Comparison of ENCODE assay signal across 10 mouse cellular contexts in genomic region chr6:134454093-134454492, GRCm38 (mm10). TPM values are rescaled to one million over a fixed set of nuclear protein-coding genes. Genes with fewer than 3 reads are reported as not detected.
A peak's percentile ranks its signal among the peaks of the same experiment; 100 is the strongest.
DNase-seq lines count a peak whose midpoint lies in the region; ATAC-seq and TF ChIP-seq lines count a peak whose summit lies in the region.
"Had no signal": no experiment of that assay in that cellular context is flagged by ENCODE, and none has a peak within 500 bp of the region (broad histone marks: within the 10 kb centered on the region; RNA-seq: fewer than 3 reads in every experiment).

No protein-coding gene starts in this region.

- no peak overlapping the region for H3K4me3 ChIP-seq in gastrocnemius, adult 2 months
- no peak overlapping the region for H3K4me3 ChIP-seq in lung, postnatal 0 days (ENCODE audit: low read depth, low read length)
- no peak overlapping the region for H3K4me3 ChIP-seq in midbrain, embryonic 11.5 days (ENCODE audit: low read depth, low read length)
- H3K4me3 ChIP-seq: embryonic facial prominence, embryonic 13.5 days; limb, embryonic 13.5 days had no signal

- peak; percentile 53 for TF ChIP-seq CTCF in gastrocnemius, adult 2 months (IDR thresholded peaks at IDR 0.05)
- peak; percentile 29; the same call in 1 of the 2 replicates for TF ChIP-seq CTCF in brain, embryonic 14.5 days (IDR thresholded peaks at IDR 0.05; ENCODE audit: borderline replicate concordance, extremely low read depth, insufficient read depth, insufficient read length)
- TF ChIP-seq CTCF in lung, postnatal 0 days (IDR thresholded peaks at IDR 0.05): peak; percentile 73

- no peaks in the 10 kb centered on the region for H3K4me1 ChIP-seq in lung, postnatal 0 days (ENCODE audit: insufficient read depth, low read depth, low read length)
- no peaks in the 10 kb centered on the region for H3K4me1 ChIP-seq in midbrain, embryonic 11.5 days (ENCODE audit: control insufficient read depth, insufficient read depth, low read length)

- no peak for TF ChIP-seq POLR2A in brain, embryonic 14.5 days (IDR thresholded peaks at IDR 0.05; ENCODE audit: borderline replicate concordance, extremely low read depth, insufficient read depth, insufficient read length, poor library complexity, severe bottlenecking)

- WGBS in lung, postnatal 0 days: 88% methylated on average over 1 of the region's 1 CpGs
- 90% methylated on average over 1 of the region's 1 CpGs for WGBS in midbrain, embryonic 11.5 days

- intact Hi-C loops in gastrocnemius, adult 2 months (cut with DNase I): no loop called here
- intact Hi-C loops in left cerebral cortex, postnatal 36 days (cut with DNase I): loop anchor here (5.0 kb wide), 1 partner anchor 113 kb away; the partner anchor contains the start of gene Lrp6
- intact Hi-C loops in gastrocnemius, postnatal 36 days (cut with DNase I): no loop called here

- no peak for TF ChIP-seq EP300 in lung, postnatal 0 days (IDR thresholded peaks at IDR 0.05)

- no peak overlapping the region for H3K4me2 ChIP-seq in lung, postnatal 0 days (replicated peaks; ENCODE audit: low read depth, low read length)
- no peak overlapping the region for H3K4me2 ChIP-seq in midbrain, embryonic 11.5 days
- H3K4me2 ChIP-seq: embryonic facial prominence, embryonic 13.5 days; limb, embryonic 13.5 days had no signal

- H3K27me3 ChIP-seq in lung, postnatal 0 days (replicated peaks; ENCODE audit: insufficient read depth, low read length): no peaks in the 10 kb centered on the region
- H3K27me3 ChIP-seq in midbrain, embryonic 11.5 days (ENCODE audit: control insufficient read depth, insufficient read depth, low read length): no peaks in the 10 kb centered on the region
- H3K27me3 ChIP-seq: embryonic facial prominence, embryonic 13.5 days; limb, embryonic 13.5 days had no signal

- peaks cover 30% of the 10 kb centered on the region; the same call in 1 of the 2 replicates for H3K36me3 ChIP-seq in lung, postnatal 0 days (ENCODE audit: insufficient read depth, low read length)
- peaks cover 35% of the 10 kb centered on the region for H3K36me3 ChIP-seq in midbrain, embryonic 11.5 days (ENCODE audit: control insufficient read depth, insufficient read depth, low read length)

- H3K27ac ChIP-seq in gastrocnemius, adult 2 months: no peak overlapping the region
- no peak overlapping the region for H3K27ac ChIP-seq in lung, postnatal 0 days (ENCODE audit: low read length)
- H3K27ac ChIP-seq in midbrain, embryonic 11.5 days (ENCODE audit: low read depth, low read length): no peak overlapping the region
- H3K27ac ChIP-seq: embryonic facial prominence, embryonic 13.5 days; limb, embryonic 13.5 days had no signal

- H3K9me3 ChIP-seq in lung, postnatal 0 days (ENCODE audit: low read length): no peaks in the 10 kb centered on the region
- H3K9me3 ChIP-seq in midbrain, embryonic 11.5 days (ENCODE audit: control insufficient read depth, low read length): no peaks in the 10 kb centered on the region
- H3K9me3 ChIP-seq: embryonic facial prominence, embryonic 13.5 days; limb, embryonic 13.5 days had no signal

- H3K9ac ChIP-seq in lung, postnatal 0 days (replicated peaks; ENCODE audit: low read depth): no peak overlapping the region
- no peak overlapping the region for H3K9ac ChIP-seq in midbrain, embryonic 11.5 days (ENCODE audit: low read length)
- H3K9ac ChIP-seq: embryonic facial prominence, embryonic 13.5 days; limb, embryonic 13.5 days had no signal

- peak; percentile 31 for DNase-seq in gastrocnemius, adult 2 months
- DNase-seq in gastrocnemius, postnatal 10 days: no peak
- peak; percentile 21 for DNase-seq in A20 (ENCODE audit: low read depth, low spot score)
- no peak for DNase-seq in brain, embryonic 14.5 days (ENCODE audit: low read depth)
- DNase-seq in lung, postnatal 0 days (ENCODE audit: low spot score): no peak
- DNase-seq in left cerebral cortex, postnatal 36 days (ENCODE audit: low spot score in 2 of 2): no peak
- DNase-seq in gastrocnemius, postnatal 36 days: no peak
- no peak for DNase-seq in midbrain, embryonic 11.5 days (ENCODE audit: low spot score, missing footprints)

- no peak for ATAC-seq in lung, postnatal 0 days
- no peak for ATAC-seq in midbrain, embryonic 11.5 days (ENCODE audit: low FRiP score)

RNA-seq across cellular contexts. Expression of gene Bcl2l14, which starts 58.0 kb away (rescaled TPM):
- total RNA-seq in gastrocnemius, adult 2 months (2021): not detected
- not detected for total RNA-seq in gastrocnemius, postnatal 10 days (2021)
- not detected in 2 replicates for polyA plus RNA-seq in brain, embryonic 14.5 days (2012; rRNA removed)
- 6.4 and 6.6 TPM in 2 replicates for polyA plus RNA-seq in lung, postnatal 0 days (2015; fragmentation: Nextera tagmentation; extraction: Ambion mirVana)
- not detected for total RNA-seq in left cerebral cortex, postnatal 36 days (2021)
- not detected for total RNA-seq in gastrocnemius, postnatal 36 days (2021)
- polyA plus RNA-seq in midbrain, embryonic 11.5 days (2014; fragmentation: Nextera tagmentation; extraction: Ambion mirVana): not detected in 2 replicates

Comparison
In these comparisons a context has a peak if more than half of its experiments do, and no peak if none do; other contexts are left out.
1. DNase-seq: peak in gastrocnemius, adult 2 months (single experiment) and A20 (single experiment); none in gastrocnemius, postnatal 10 days (single experiment), brain, embryonic 14.5 days (single experiment), lung, postnatal 0 days (single experiment), left cerebral cortex, postnatal 36 days (0 of 2), gastrocnemius, postnatal 36 days (0 of 2) and midbrain, embryonic 11.5 days (single experiment).
2. Peak in every context shown above with its lines, with median percentiles within 50 percentile points of each other: CTCF ChIP-seq.